Mouse (Mus musculus): Measurements from ENCODE around the gene Vmn1r12. TPM values are rescaled to one million over a fixed set of nuclear protein-coding genes. Genes with fewer than 3 reads are reported as not detected.
"Not testable (repeated sequence)": the region's sequence is repeated elsewhere in the genome, so short reads cannot be mapped to it uniquely, and the experiment has no call there.

The Vmn1r12 gene
- not detected for total RNA-seq (2021)
- long read RNA-seq, experiment 1 = 0 reads
- long read RNA-seq, experiment 2 = 0 reads

- no peak for DNase-seq
These were observed at the start of gene Vmn1r12 for GRCm38 (mm10) chr6:57156619-57157018. Gene Vmn1r12, plus strand, starts transcription at chr6:57156919.

GRCm38 (mm10) chr6:57109154-57109553 is 47.6 kb upstream of the Vmn1r12 start, which contains the start of gene Vmn1r10:
Gene Vmn1r10, plus strand, starts transcription at chr6:57109454.
- DNase-seq = no peak

- DNase-seq = no peak
These were observed 23.6 kb upstream of the Vmn1r12 start, which contains the start of gene Vmn1r11 for GRCm38 (mm10) chr6:57133155-57133554. Gene Vmn1r11, plus strand, starts transcription at chr6:57133455.

GRCm38 (mm10) chr6:57190016-57190415 is 33.3 kb downstream of the Vmn1r12 start:
- DNase-seq = not testable (repeated sequence)

- DNase-seq = not testable (repeated sequence)
These were observed 46.3 kb downstream of the Vmn1r12 start, which contains the start of gene Vmn1r13 for GRCm38 (mm10) chr6:57202990-57203389. Gene Vmn1r13, plus strand, starts transcription at chr6:57203290.

Other genes starting within 250 kb of the Vmn1r12 start
- gene Nt5c3, start 233.0 kb upstream of the Vmn1r12 start, total RNA-seq (2021) = 10 to 100 TPM; 48.6 to 69.3 TPM
- gene Vmn1r4, start 232.9 kb upstream of the Vmn1r12 start, total RNA-seq (2021) = under 1 TPM in 1 of 2 experiments, not detected in 1; 0.21 TPM
- gene Vmn1r5, start 186.6 kb upstream of the Vmn1r12 start, total RNA-seq (2021) = not detected
- gene Vmn1r6, start 159.7 kb upstream of the Vmn1r12 start, total RNA-seq (2021) = not detected
- not detected for gene Vmn1r7, start 131.6 kb upstream of the Vmn1r12 start, total RNA-seq (2021)
- not detected for gene Vmn1r8, start 124.6 kb upstream of the Vmn1r12 start, total RNA-seq (2021)
- gene Vmn1r9, start 90.1 kb upstream of the Vmn1r12 start, total RNA-seq (2021) = not detected
- gene Vmn1r10, start 47.5 kb upstream of the Vmn1r12 start, total RNA-seq (2021) = not detected
- not detected for gene Vmn1r11, start 23.5 kb upstream of the Vmn1r12 start, total RNA-seq (2021)
- not detected for gene Vmn1r13, start 46.4 kb downstream of the Vmn1r12 start, total RNA-seq (2021)
- gene Vmn1r14, start 74.8 kb downstream of the Vmn1r12 start, total RNA-seq (2021) = not detected
- gene Vmn1r15, start 101.0 kb downstream of the Vmn1r12 start, total RNA-seq (2021) = not detected
- gene Vmn1r16, start 172.6 kb downstream of the Vmn1r12 start, total RNA-seq (2021) = not detected
- gene Vmn1r17, start 206.8 kb downstream of the Vmn1r12 start, total RNA-seq (2021) = not detected
- gene Vmn1r18, start 238.9 kb downstream of the Vmn1r12 start, total RNA-seq (2021) = not detected
- gene Vmn1r19, start 246.9 kb downstream of the Vmn1r12 start, total RNA-seq (2021) = not detected